Mouse (Mus musculus) erythroblast, embryonic 14.5 days (primary cell): Measurements from ENCODE around the gene Ccdc50.

Experiments
- GATA1 ChIP-seq: IDR thresholded peaks from 2 replicates; pipeline ENCODE4 v1.6.1; 2012; ENCODE audit warnings: low read length, inconsistent platforms, mixed read lengths
- TAL1 ChIP-seq: IDR thresholded peaks from 3 replicates; pipeline ENCODE4 v1.6.1; 2012; ENCODE audit warnings: low read length, inconsistent platforms, mixed read lengths

DNA sequence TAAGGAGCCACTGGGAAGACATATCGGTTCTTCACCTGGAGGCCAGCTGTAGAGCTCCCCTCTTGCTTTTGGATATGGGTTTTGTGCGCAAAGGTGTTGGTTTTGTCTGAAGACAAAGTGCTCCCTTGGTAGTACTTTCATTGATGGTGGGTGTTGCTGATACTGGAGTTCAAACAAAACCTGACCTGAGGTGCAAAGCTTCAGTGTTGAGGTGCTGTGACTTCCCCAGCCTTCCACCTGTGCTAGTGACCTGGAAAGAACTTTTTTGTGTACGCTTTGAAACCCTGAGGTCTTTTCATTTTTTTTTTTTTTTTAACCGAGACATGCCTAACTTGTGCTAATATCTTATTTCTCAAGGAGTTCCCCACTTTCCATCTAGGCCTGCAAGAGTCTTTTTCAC lies 1.6 kb downstream of the Ccdc50 start:
- TF ChIP-seq GATA1: no peak
- no peak for TF ChIP-seq TAL1
